Mouse (Mus musculus): Measurements from ENCODE around the gene Zfp36l3.
A peak's percentile ranks its signal among the peaks of the same experiment; 100 is the strongest.

The Zfp36l3 gene

DNA sequence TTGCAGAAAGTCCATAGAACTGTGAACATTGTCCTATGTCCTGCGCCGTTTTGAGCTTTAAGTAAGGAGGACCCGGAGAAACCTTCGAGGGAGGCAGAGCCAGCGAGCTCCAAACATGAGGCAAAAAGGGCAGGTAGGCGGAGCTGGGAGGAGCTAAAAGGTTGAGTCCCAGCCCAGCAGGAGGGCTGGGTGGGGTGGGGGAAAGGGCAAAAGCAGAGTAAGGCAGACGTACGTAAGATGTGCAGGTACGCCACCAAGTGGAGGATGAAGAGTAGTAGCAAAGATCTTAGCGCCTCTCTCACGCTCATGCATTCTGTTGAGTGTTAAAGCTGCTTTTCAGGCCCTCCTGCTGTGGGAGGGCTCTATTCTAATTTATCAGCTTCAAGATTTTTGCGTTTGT, at the start of gene Zfp36l3:
Gene Zfp36l3 (minus strand): TSS at position 119 of the 400 bp plus-strand sequence.
- no peak for DNase-seq

DNA sequence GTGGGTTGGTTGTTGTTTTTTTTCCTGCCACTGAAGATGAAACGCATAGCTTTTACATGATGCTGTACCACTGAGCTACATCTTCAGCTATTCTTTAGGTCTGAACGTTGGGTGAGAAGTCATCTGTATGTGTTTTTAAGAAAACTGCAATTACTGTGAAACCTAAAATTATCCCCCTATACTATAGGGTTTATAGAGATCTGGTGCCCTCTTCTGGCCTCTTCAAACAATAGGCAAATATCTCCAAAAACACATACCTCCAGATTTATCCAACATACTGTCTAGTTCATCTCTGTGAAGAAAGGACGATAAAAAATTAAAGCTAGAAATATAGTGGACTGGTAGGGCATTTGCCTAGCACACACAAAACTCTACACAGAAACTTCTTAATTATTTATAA, 22.9 kb upstream of the Zfp36l3 start:
- no peak for DNase-seq

DNA sequence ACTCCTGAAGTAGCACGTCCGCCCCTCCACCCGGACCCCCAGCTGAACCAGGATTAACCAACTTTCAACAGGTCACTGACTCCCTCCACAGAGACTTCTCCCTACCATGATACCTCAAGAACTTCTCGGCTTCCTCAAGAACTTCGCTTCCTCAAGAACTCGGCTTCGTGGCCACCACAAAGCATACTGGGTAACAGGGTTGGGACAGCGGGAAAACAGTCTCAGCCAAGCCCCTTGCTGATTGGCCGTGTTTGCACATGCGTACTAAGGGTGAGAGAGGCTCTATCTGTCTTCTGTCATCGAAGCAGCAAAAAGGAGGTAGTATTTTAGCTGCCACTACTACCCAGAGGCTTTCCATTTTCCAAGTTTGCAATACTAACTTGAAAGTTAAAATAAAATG, 21.3 kb upstream of the Zfp36l3 start, which contains the start of gene Xlr:
Gene Xlr (minus strand): TSS at position 188 of the 400 bp plus-strand sequence.
- DNase-seq, result peak in 1 of 2 experiments; percentile 10

DNA sequence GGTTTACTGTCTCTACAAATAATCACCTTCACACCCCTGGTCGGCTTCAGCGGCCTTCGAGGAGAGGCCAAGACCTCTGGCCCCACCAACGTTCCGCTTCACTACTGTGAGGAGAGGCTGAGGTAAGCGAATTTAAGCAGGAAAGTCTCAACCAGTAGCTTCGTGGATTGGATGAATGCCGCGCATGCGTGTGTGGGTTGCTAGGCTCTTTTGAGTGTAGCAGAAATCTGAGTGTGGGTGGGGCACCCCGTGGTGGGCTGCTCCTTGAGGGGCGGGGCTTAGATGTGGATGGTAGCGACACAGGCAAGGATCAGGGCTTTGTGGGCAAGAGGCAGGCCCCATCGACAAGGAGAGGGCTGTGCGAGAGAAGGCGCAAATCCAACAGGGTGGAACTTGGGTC, 18.5 kb downstream of the Zfp36l3 start, which contains the start of gene 1700013H16Rik:
Gene 1700013H16Rik (minus strand): TSS at position 96 of the 400 bp plus-strand sequence.
- DNase-seq, result no peak

DNA sequence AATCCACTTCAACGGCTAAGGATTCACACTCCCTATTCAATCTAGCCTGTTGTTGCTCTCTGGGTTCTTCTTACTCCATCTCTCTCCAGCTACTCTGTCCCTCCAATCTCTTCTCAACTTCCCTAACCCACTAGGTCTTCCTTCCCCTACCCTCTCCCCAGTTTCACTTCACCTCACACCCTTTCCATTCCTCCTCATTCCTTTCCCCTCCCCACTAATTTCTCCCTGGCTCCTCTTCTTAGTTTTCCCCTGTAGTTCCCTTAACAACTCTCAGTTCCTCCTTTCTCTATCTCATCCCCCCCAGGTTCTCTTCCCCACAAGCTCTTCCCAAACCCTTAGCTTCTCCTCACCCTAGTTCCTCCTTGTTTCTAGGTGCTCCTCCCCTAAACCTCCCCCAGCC, 23.3 kb downstream of the Zfp36l3 start:
- no peak for DNase-seq

DNA sequence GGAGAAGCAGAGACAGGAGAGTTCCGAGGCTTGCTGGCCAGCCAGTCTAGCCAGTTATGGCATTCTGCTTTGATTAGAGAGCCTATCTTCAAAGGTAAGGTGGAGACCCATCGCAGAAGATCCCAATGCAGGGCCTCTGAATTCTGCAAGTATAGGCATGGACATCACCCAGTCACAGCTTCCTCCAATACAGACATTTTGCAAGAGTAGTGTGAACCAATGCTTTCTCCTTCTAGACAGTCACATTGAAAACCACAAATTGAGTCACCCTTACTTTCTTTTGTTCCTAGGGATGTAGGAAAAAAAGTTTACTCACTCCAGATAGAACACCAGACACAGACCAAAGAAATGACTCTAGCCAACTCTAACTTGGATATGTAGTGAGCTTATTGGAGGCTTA, 47.2 kb downstream of the Zfp36l3 start:
- no peak for DNase-seq

DNA sequence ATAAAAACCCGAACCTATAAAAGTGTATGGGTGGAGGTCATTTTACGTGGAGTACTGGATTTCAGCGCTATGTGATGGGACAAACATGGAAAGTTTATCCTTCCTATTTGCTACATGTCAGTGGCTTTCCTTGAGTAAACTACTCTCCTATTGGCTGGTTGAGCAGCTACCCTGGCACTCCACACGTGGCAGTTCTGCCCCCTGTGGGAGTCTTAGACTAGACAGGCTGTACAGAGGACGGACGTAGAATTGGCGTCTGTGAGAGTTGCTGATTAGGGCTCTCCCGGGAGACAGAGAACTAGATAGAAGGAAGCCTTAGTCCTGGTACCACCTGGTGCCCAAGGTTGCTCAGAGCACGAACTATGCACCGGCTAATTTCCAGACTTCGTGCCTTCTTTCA, 51.6 kb downstream of the Zfp36l3 start, which contains the start of gene 4930502E18Rik:
Gene 4930502E18Rik (plus strand): TSS at position 231 of the 400 bp plus-strand sequence.
- DNase-seq, result no peak
